Mouse (Mus musculus) thymus, adult 2 months (tissue): ENCODE measurements around the gene Gm11985. TPM values are rescaled to one million over a fixed set of nuclear protein-coding genes. Genes with fewer than 3 reads are reported as not detected.

ENCODE experiments used
- DNase-seq: peaks from one replicate; pipeline ENCODE4 v3.0.0; 2021
- H3K27ac ChIP-seq: fragments of 200-500 bp; 2 replicates; pipeline ENCODE4 v1.5.1; 2012; ENCODE audit warnings: low read length, control low read depth; ENCODE audit not compliant: control insufficient read depth, insufficient read depth
- H3K27me3 ChIP-seq: fragments of 200-500 bp; 2 replicates; pipeline ENCODE4 v1.6.1; 2012; ENCODE audit warnings: mild to moderate bottlenecking, low read length, moderate library complexity, mixed read lengths; ENCODE audit not compliant: control insufficient read depth, insufficient read depth
- H3K36me3 ChIP-seq: fragments of 200-500 bp; 2 replicates; pipeline ENCODE4 v1.6.1; 2012; ENCODE audit warnings: mild to moderate bottlenecking, low read length, moderate library complexity; ENCODE audit not compliant: control insufficient read depth, insufficient read depth
- H3K4me1 ChIP-seq: fragments of 200-500 bp; replicated peaks from 2 replicates; pipeline ENCODE4 v1.6.1; 2012; ENCODE audit warnings: low read length; ENCODE audit not compliant: control insufficient read depth, insufficient read depth
- H3K4me3 ChIP-seq: fragments of 200-500 bp; 2 replicates; pipeline ENCODE4 v1.5.1; 2012; ENCODE audit warnings: mild to moderate bottlenecking, low read length, control low read depth, moderate library complexity; ENCODE audit not compliant: control insufficient read depth, insufficient read depth
- CTCF ChIP-seq: fragments of 200-500 bp; IDR thresholded peaks from 2 replicates; pipeline ENCODE4 v1.5.1; 2012; ENCODE audit warnings: mild to moderate bottlenecking, control low read depth, low read length, moderate library complexity, borderline replicate concordance; ENCODE audit not compliant: control insufficient read depth, poor library complexity, insufficient read depth; ENCODE audit errors: extremely low read depth
- POLR2A ChIP-seq: fragments of 200-500 bp; IDR thresholded peaks from 2 replicates; pipeline ENCODE4 v1.6.1; 2012; ENCODE audit warnings: mild to moderate bottlenecking, low read length, control low read depth, moderate library complexity; ENCODE audit not compliant: control insufficient read depth, poor library complexity, insufficient read depth; ENCODE audit errors: extremely low read depth
- WGBS: fragments of 180-500 bp; shearing (Covaris S2); methylation state at CpG from one replicate; pipeline ENCODE4 v1.1.7; 2018; 5-methylcytosine and 5-hydroxymethylcytosine counted together
- polyA plus RNA-seq: library from polyadenylated mRNA; depleted of rRNA; stranded (reverse); fragments of >200 nt; gene quantifications from 2 replicates; pipeline ENCODE4 v1.2.3, GENCODE M21; 2012

Gene Gm11985
- polyA plus RNA-seq, 1 experiment, result not detected

DNA sequence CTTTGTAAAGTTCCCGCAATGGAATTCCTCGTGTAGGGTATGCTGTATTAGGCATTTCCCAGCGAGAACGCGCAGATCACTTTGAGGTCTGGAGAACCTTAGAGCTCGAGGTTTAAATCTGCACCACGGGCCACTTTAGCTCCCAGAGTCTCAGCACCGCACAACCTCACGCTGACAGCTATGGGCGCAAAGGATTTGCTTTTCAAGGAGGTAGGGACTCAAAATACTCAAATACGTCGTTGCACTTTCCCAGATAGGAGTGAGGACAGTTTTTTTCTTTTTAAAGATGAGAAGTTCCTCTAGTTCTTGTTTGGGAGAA is 25.9 kb upstream of the Gm11985 start:
- Histone ChIP-seq H3K27me3 (no peaks in the 10 kb centered on the region; the same call in 1 of the 2 replicates), H3K27ac (no peak overlapping the region), H3K36me3 (no peaks in the 10 kb centered on the region), H3K4me3 (no peak overlapping the region), H3K4me1 (no peaks in the 10 kb centered on the region)
- TF ChIP-seq POLR2A (no peak), CTCF (no peak)
- WGBS, result 7% methylated on average over 12 of the region's 12 CpGs
- no peak for DNase-seq

- no peaks in the 10 kb centered on the region for H3K4me1 ChIP-seq
- 3% methylated on average over 103 of the region's 104 CpGs for WGBS
- TF ChIP-seq CTCF (no peak), POLR2A (no peak)
- no peak for DNase-seq
- H3K36me3 ChIP-seq, result no peaks in the 10 kb centered on the region
- no peaks in the 10 kb centered on the region; the same call in 1 of the 2 replicates for H3K27me3 ChIP-seq
- H3K27ac ChIP-seq, result no peak within 1 kb of the TSS
- no peak within 1 kb of the TSS for H3K4me3 ChIP-seq
Observed at GRCm38 (mm10) chr11:7213501-7214341, 25.4 kb upstream of the Gm11985 start, which contains the start of gene Igfbp3. Gene Igfbp3 (minus strand): TSS chr11:7213923.

DNA sequence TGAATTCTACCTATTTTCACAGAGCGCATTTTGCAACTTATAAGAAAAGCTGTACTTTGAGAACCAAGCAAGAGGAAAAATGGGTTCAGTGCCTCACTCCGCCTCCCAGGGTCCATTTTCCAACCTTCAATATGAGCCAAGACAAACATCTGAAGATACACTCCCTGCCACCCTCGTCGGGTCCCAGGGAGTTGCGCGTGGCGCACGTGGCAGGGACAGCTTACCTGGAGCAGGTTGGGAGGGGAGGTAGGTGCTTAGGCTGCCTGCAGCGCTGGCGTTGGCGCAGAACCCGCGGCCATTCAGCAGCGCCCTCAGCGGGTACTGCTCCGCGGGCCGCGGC is 24.8 kb upstream of the Gm11985 start:
- H3K27me3 ChIP-seq, result no peaks in the 10 kb centered on the region; the same call in 1 of the 2 replicates
- H3K36me3 ChIP-seq, result no peaks in the 10 kb centered on the region
- no peak for TF ChIP-seq POLR2A
- no peak for TF ChIP-seq CTCF
- H3K4me1 ChIP-seq, result no peaks in the 10 kb centered on the region
- no peak for DNase-seq
- H3K4me3 ChIP-seq, result no peak overlapping the region
- 7% methylated on average over 19 of the region's 19 CpGs for WGBS
- H3K27ac ChIP-seq, result no peak overlapping the region

DNA sequence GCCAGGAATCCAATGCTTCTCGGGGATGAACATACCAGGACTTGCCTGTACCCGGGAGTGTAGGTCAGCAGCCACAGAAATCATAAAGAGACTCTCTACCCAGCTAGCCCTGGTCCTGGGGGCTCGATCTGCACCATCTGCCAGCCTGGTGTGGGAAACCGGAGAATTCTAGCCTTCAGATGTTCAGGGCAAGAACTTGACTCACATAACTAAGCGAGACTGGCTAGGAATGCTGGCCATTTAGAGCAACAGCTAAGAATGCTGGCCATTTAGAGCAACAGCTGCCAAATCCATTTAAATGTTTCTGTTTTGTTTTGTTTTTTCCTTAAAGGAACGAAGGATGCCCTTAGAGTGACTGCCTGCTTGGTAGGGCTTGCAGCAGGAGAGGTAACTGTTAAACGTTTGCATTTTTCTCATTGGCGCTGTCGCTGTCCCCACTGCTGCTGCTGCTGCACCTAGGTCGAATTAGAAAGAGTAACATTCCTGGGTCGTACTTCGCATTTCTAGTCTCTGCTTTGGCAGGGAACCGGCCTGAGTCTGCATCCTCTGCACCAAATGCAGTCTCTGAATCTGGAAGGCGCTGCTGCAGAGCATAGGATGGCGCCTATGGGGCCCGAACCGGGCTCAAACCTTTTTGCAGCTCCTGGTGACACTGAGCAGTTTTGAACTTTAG is 23.9 kb upstream of the Gm11985 start:
- H3K27me3 ChIP-seq, result no peaks in the 10 kb centered on the region; the same call in 1 of the 2 replicates
- H3K4me1 ChIP-seq, result no peaks in the 10 kb centered on the region
- no peak overlapping the region for H3K27ac ChIP-seq
- no peak for TF ChIP-seq POLR2A
- TF ChIP-seq CTCF, result no peak
- 25% methylated on average over 17 of the region's 17 CpGs for WGBS
- no peak overlapping the region for H3K4me3 ChIP-seq
- H3K36me3 ChIP-seq, result no peaks in the 10 kb centered on the region
- DNase-seq, result no peak

DNA sequence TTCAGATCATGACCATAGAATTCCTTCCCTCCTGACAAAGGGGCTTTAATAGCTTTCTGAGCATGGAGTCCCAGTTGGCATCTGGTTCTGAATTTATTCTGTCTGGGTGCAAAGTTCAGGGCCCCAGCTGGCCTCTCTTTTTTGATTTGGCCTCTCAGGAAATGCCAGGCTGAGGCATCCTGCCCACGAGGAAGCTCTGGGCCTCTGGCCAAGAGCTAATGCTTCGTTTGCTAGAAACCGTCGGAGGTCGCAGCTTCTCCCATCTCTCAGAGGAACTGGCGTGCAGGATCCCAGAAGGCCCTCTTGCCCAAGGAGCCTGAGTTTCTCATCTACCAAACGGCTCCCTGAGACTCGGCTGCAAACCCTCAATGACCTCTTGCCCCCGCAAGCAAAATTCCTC is 22.8 kb upstream of the Gm11985 start:
- Histone ChIP-seq H3K4me1 (no peaks in the 10 kb centered on the region), H3K36me3 (no peaks in the 10 kb centered on the region), H3K27me3 (no peaks in the 10 kb centered on the region; the same call in 1 of the 2 replicates), H3K4me3 (no peak overlapping the region), H3K27ac (no peak overlapping the region)
- no peak for DNase-seq
- 14% methylated on average over 9 of the region's 9 CpGs for WGBS
- no peak for TF ChIP-seq CTCF
- no peak for TF ChIP-seq POLR2A

DNA sequence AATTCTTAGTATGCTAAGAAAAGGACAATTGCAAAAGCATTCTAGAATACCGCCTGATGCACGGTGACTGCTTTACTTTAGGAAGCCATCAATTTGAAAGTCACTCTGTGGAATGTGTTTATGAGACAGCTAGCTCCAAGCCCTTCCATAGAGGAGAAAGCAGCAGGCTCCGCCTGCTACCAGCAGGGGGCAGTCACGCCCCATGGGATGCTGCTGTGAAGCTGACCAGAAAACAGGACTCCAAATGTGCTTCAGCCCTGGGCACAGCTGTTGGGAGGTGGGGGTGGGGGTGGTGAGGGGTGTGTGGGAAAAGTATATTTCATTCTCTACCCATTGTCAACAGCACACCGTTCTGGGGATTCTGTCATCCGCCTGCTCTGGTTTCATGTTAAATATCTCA is 22.0 kb upstream of the Gm11985 start:
- H3K4me1 ChIP-seq, result no peaks in the 10 kb centered on the region
- DNase-seq, result peak; percentile 35
- no peak overlapping the region for H3K27ac ChIP-seq
- WGBS, result 25% methylated on average over 6 of the region's 6 CpGs
- H3K36me3 ChIP-seq, result no peaks in the 10 kb centered on the region
- no peak for TF ChIP-seq POLR2A
- TF ChIP-seq CTCF, result peak; percentile 62; the same call in 1 of the 2 replicates
- no peak overlapping the region for H3K4me3 ChIP-seq
- no peaks in the 10 kb centered on the region; the same call in 1 of the 2 replicates for H3K27me3 ChIP-seq

DNA sequence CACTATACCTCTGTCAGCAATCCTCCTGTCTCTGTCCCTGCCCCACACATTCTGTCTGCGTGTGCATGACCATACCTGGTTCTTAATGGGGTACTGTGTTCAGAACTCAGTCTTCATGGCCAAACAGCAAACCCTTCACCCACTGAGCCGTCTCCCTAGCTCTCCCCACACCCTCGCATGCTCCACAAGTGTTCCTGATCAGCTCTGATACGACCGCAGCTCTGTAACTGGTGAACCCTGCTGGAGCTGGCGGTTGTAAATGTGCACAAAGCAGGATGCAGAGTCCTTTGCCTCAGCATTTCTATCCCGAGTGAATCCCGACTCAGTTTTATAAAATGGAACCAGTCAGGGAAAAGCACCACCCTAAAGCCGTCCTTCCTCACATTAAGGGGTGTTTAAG is 15.5 kb upstream of the Gm11985 start:
- no peaks in the 10 kb centered on the region for H3K27me3 ChIP-seq
- no peaks in the 10 kb centered on the region for H3K4me1 ChIP-seq
- H3K4me3 ChIP-seq, result no peak overlapping the region
- no peak overlapping the region for H3K27ac ChIP-seq
- TF ChIP-seq CTCF (no peak), POLR2A (no peak)
- WGBS, result 90% methylated on average over 9 of the region's 9 CpGs
- no peak for DNase-seq
- no peaks in the 10 kb centered on the region for H3K36me3 ChIP-seq
